Mouse (Mus musculus): ENCODE results near the gene Atp5j. TPM values are rescaled to one million over a fixed set of nuclear protein-coding genes. Genes with fewer than 3 reads are reported as not detected.

The Atp5j gene
- polyA plus RNA-seq, 1 experiment from 2014 or later = 1,023 TPM

DNA sequence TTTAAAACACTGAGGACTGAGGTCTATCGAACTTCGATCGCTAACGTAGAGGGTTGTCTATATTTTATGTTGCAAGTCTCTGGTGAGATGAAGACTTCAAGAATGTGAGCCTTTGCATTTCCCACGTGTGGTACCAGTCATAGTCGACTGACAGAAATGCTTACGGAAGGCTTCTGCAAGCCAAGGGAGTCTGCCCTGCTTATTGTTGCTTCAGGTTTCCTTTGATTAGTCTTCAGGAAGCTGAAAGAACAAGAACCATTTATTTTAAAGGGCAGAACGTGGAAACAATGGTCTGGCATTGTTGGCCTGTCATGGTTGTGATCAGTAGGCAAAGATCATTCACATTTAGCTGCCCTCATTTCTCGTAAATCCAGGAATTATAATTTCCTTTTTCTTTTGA is 38.7 kb downstream of the Atp5j start:
- Histone ChIP-seq H3K9me3 (no peaks in the 10 kb centered on the region), H3K4me3 (no peak overlapping the region), H3K4me1 (no peaks in the 10 kb centered on the region), H3K36me3 (no peaks in the 10 kb centered on the region), H3K27me3 (ENCODE audit: insufficient read depth, poor library complexity, severe bottlenecking) (no peaks in the 10 kb centered on the region), H3K27ac (no peak overlapping the region)
- WGBS = 72% methylated on average over 9 of the region's 9 CpGs
- no peak for DNase-seq (ENCODE audit: low spot score)

DNA sequence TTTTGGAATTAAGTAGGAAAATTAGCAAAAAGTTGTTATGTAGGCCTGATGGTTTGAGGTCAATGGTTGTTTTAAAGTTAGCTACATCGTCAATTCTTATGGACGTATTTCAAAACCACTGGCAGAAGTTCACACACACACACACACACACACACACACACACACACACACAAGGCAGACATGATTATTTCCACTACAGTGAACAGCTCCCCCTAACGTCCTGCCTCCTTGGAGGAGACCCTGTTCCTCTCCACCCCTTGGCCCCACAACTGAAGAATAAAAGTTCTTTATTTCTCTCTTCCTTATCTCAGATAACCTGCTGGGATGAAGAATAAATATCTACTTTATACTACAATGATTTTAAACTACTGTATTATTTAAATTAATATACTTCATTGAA is 40.1 kb downstream of the Atp5j start:
- peaks cover 3% of the 10 kb centered on the region; the same call in 1 of the 2 replicates for H3K9me3 ChIP-seq
- H3K4me1 ChIP-seq = no peaks in the 10 kb centered on the region
- WGBS = 75% methylated on average over 3 of the region's 3 CpGs
- no peak overlapping the region for H3K4me3 ChIP-seq
- no peak for DNase-seq (ENCODE audit: low spot score)
- no peaks in the 10 kb centered on the region for H3K27me3 ChIP-seq (ENCODE audit: insufficient read depth, poor library complexity, severe bottlenecking)
- no peak overlapping the region for H3K27ac ChIP-seq
- H3K36me3 ChIP-seq = no peaks in the 10 kb centered on the region

DNA sequence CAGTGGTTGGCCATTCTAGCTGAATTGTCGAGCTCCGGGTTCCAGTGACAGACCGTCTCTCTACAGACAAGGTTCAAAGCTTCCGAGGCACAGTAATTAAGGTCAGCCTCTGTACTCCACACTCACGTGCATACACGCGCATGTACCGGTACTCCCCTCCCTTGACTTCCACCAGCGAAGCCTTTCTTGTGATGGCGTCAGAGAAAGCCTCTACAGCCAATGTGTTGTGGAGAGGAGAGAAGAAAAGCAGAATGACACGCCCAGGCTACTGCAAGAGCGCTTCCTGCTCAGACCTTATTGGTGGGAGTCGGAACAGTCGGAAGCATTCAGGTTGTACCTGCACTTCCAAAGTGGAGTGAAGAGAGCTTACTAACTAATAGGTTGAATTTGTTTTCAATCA is 42.0 kb downstream of the Atp5j start:
- no peak overlapping the region for H3K4me3 ChIP-seq
- 78% methylated on average over 14 of the region's 14 CpGs for WGBS
- peaks cover 3% of the 10 kb centered on the region; the same call in 1 of the 2 replicates for H3K9me3 ChIP-seq
- H3K36me3 ChIP-seq = no peaks in the 10 kb centered on the region
- H3K4me1 ChIP-seq = no peaks in the 10 kb centered on the region
- H3K27me3 ChIP-seq (ENCODE audit: insufficient read depth, poor library complexity, severe bottlenecking) = no peaks in the 10 kb centered on the region
- DNase-seq (ENCODE audit: low spot score) = no peak
- no peak overlapping the region for H3K27ac ChIP-seq

DNA sequence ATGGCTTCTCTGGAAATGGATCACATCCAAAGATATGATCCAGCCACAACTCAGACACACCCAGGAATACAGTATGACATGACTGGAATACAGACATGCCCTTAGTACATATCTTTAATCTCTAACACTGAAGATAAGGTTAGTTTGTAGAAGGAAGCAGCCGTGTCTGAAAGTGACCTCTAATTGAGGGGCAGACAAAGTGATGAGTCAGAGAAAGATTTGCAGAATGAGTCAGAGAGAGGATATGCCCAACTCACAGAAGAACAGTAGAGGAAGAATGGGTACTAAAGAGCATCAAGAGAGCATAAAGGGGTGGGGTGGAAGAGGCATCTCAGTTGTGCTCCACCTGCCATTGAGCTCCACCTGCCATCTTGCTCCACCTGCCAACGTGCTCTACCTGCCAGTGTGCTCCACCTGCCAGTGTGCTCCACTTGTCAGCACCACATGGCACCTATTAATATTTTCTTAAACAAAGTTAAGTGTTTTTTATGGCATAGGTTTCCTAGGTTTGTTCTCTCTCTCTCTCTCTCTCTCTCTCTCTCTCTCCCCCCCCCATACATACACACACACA is 44.7 kb downstream of the Atp5j start:
- H3K36me3 ChIP-seq = no peaks in the 10 kb centered on the region
- H3K9me3 ChIP-seq = peaks cover 3% of the 10 kb centered on the region; the same call in 1 of the 2 replicates
- 60% methylated on average over 2 of the region's 2 CpGs for WGBS
- no peak for DNase-seq (ENCODE audit: low spot score)
- no peak overlapping the region for H3K27ac ChIP-seq
- no peak overlapping the region for H3K4me3 ChIP-seq
- H3K4me1 ChIP-seq = no peaks in the 10 kb centered on the region
- no peaks in the 10 kb centered on the region for H3K27me3 ChIP-seq (ENCODE audit: insufficient read depth, poor library complexity, severe bottlenecking)

DNA sequence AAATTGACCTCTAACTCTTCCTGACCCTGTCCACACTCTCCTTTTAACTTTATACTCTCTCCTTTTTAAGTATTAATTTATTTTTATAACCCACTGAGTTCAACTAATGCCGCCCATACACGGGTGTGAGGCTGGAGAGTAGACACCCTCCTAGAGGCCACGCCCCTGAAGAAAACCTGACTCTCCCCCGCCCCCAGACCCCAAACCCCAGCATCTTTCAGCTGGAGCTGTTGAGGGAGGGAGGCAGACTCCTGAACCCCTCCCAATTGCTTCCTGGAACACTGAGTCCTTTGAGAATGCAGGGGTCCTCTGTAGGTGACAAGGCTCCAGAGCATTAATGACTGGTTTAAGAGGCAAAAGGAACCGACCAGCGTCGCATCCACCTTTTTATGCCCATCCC is 50.5 kb downstream of the Atp5j start:
- Histone ChIP-seq H3K9me3 (no peaks in the 10 kb centered on the region), H3K27me3 (ENCODE audit: insufficient read depth, poor library complexity, severe bottlenecking) (no peaks in the 10 kb centered on the region), H3K4me3 (no peak overlapping the region), H3K4me1 (no peaks in the 10 kb centered on the region), H3K27ac (no peak overlapping the region), H3K36me3 (no peaks in the 10 kb centered on the region)
- WGBS = 30% methylated on average over 7 of the region's 7 CpGs
- DNase-seq (ENCODE audit: low spot score) = no peak

DNA sequence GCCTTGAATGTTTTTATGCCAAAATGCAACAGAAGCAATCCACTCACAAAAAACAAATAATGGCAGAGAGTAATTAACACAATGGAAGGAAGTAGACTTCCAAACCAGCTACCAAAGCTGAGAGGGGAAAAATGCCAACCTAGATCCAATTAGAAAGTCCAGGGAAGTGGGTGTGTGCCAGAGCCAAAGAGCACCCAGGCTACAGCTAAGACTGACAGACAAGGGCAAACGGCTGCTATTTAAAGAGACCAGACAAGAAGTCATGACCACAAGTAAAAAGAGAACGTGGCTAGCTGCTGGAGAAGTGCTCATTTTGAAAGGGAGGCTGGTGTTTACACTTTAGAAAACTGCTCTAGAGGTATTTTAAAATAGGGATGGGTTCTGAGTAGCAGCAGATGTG is 52.1 kb downstream of the Atp5j start:
- 35% methylated on average over 2 of the region's 2 CpGs for WGBS
- H3K9me3 ChIP-seq = no peaks in the 10 kb centered on the region
- no peak overlapping the region for H3K27ac ChIP-seq
- DNase-seq (ENCODE audit: low spot score) = no peak
- H3K36me3 ChIP-seq = no peaks in the 10 kb centered on the region
- no peaks in the 10 kb centered on the region for H3K27me3 ChIP-seq (ENCODE audit: insufficient read depth, poor library complexity, severe bottlenecking)
- no peaks in the 10 kb centered on the region for H3K4me1 ChIP-seq
- no peak overlapping the region for H3K4me3 ChIP-seq

DNA sequence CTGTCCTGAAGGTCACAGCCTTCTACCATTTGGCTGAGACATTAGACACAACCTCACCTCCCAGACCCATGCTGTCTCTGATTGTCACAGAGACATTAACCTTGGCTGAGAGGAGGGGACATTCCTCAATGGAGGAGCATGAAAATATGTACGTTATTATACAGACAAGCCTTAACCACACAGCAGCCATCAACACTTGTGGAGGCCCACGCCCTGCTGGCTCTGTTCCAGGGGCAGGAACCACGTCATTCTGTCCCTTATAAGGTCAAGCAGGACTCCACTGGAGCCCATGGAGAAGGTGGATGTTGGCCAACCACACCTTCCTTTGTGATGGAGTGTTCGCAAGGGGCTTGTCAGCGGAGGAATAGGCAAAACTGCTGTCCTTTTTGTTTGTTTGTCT is 55.7 kb downstream of the Atp5j start:
- DNase-seq (ENCODE audit: low spot score) = no peak
- Histone ChIP-seq H3K27me3 (ENCODE audit: insufficient read depth, poor library complexity, severe bottlenecking) (no peaks in the 10 kb centered on the region; the same call in 1 of the 2 replicates), H3K9me3 (no peaks in the 10 kb centered on the region), H3K4me3 (no peak overlapping the region), H3K36me3 (no peaks in the 10 kb centered on the region), H3K4me1 (no peaks in the 10 kb centered on the region), H3K27ac (no peak overlapping the region)
- WGBS = 82% methylated on average over 5 of the region's 5 CpGs

DNA sequence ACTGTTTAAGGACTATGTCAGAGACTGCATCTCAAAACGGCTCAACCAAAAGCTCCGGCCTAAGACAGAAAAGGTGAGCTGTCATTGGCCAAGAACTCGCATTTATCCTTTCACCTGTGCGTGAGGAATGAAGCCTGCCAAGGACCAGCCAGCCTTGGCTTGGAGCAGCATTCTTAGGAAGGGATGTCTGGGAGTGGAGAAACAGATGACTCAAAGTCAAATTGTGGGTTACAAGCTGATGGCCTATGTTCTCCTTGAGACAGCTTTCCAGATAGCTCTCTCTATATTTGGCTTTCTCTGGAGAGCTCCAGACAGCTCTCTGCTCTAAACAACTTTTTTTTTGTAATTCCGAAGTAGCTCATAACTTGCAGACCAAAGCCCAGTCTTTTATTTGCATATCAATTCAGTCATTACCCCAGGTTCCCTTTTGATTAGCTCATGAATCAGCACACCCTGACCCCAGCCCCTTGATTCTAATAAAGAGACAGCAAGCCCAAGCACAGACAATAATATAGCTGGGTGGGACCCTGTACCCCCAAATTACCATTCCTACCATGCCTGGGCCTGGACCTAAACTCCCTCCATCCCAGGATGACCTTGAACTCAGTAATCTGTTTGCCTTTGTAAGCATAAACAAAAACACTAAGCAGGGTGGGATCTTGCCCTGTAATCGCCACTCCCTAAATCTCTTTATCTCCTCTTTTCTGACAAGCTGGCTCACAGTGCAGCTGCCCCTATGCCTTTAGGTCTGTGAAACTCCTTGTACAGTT is 56.4 kb downstream of the Atp5j start:
- no peaks in the 10 kb centered on the region; the same call in 1 of the 2 replicates for H3K27me3 ChIP-seq (ENCODE audit: insufficient read depth, poor library complexity, severe bottlenecking)
- 0 out of 2 replicates have a peak, but pooled peaks cover under 1% of the 10 kb centered on the region for H3K4me1 ChIP-seq
- H3K27ac ChIP-seq = no peak overlapping the region
- H3K36me3 ChIP-seq = no peaks in the 10 kb centered on the region
- DNase-seq (ENCODE audit: low spot score) = no peak
- H3K4me3 ChIP-seq = no peak overlapping the region
- H3K9me3 ChIP-seq = no peaks in the 10 kb centered on the region
- WGBS = 73% methylated on average over 6 of the region's 6 CpGs

DNA sequence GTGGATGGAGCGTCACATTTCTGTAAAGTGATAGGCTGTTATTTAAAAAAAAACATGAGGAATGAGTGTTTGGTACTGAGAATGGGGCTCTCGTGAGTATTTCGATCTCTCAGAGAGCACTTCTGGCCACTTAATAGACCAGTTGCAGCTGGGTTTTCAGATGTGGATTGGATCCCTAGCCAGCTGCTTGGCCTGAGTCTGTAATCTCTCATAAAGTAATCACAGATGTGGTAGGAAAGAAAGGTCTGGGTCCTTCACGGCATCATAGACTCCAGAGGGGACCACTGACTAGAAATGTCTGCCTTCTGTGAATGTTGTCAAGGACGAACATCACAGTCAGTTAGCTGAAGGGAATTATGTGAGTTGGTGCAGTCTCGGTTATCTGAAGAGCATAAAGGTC is 57.0 kb downstream of the Atp5j start:
- Histone ChIP-seq H3K27me3 (ENCODE audit: insufficient read depth, poor library complexity, severe bottlenecking) (no peaks in the 10 kb centered on the region; the same call in 1 of the 2 replicates), H3K4me3 (no peak overlapping the region), H3K36me3 (no peaks in the 10 kb centered on the region), H3K27ac (no peak overlapping the region), H3K9me3 (no peaks in the 10 kb centered on the region), H3K4me1 (0 out of 2 replicates have a peak, but pooled peaks cover 5% of the 10 kb centered on the region)
- no peak for DNase-seq (ENCODE audit: low spot score)
- 80% methylated on average over 6 of the region's 6 CpGs for WGBS

Other genes starting within 250 kb of the Atp5j start
- 51.0 and 53.4 TPM in 2 replicates for gene Mrpl39, start 99.9 kb downstream of the Atp5j start, polyA plus RNA-seq (2016; fragmentation: Nextera tagmentation; extraction: Ambion mirVana)
- 3.5 and 4.6 TPM in 2 replicates for gene Jam2, start 61.5 kb downstream of the Atp5j start, polyA plus RNA-seq (2016; fragmentation: Nextera tagmentation; extraction: Ambion mirVana)
- 38.4 and 45.6 TPM in 2 replicates for gene Gabpa, start 700 bp downstream of the Atp5j start, polyA plus RNA-seq (2016; fragmentation: Nextera tagmentation; extraction: Ambion mirVana)